Mouse (Mus musculus): ENCODE measurements around the gene Aldh9a1.

DNA sequence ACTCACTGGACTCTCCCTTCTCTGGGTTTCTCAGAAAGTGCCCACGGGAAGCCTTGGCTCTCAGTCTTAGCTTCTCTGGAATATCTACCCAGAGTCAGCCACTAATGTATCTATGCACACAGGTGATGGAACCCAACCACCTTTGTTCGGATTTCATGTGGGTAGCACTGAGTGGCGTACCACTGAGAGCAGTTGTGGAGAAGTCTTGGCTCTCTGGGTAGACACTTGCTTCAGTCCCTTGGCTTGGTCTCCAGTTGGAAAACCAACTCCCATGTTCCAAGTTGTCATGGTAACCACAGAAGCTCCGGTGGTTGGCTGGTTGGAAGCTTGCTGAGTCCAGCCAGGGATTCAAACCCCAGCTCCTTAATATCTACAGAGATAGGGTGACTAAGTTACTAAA lies 59.8 kb downstream of the Aldh9a1 start:
- TF ChIP-seq CTCF (IDR thresholded peaks at IDR 0.05; ENCODE audit: low read depth) (no peak), EP300 (IDR thresholded peaks at IDR 0.05; ENCODE audit: low read depth) (no peak)

Data from liver, postnatal 0 days (tissue).